Mouse (Mus musculus): ENCODE data around the gene Ppp1r13b.

The Ppp1r13b gene

GRCm38 (mm10) chr12:111790631-111791030, 117.3 kb downstream of the Ppp1r13b start:
- no peak for DNase-seq

- no peak for DNase-seq
These were observed 117.8 kb downstream of the Ppp1r13b start for GRCm38 (mm10) chr12:111790090-111790489.

GRCm38 (mm10) chr12:111787015-111787414, 120.9 kb downstream of the Ppp1r13b start:
- DNase-seq, result no peak

GRCm38 (mm10) chr12:111785174-111785573, 122.7 kb downstream of the Ppp1r13b start:
- DNase-seq, result no peak

- DNase-seq, result no peak
These were observed 128.4 kb downstream of the Ppp1r13b start for GRCm38 (mm10) chr12:111779544-111779943.
